Mouse (Mus musculus) kidney, adult 2 months (tissue): ENCODE measurements at regions not wholly inside any gene's neighbourhood (a gene's known extent, or its start where the extent isn't known, plus 50 kb on each side); places are given as distances from the start of the nearest gene placed in this dataset.

ENCODE experiments used
- CTCF ChIP-seq: fragments of 200-500 bp; conservative IDR thresholded peaks from 2 replicates; pipeline ENCODE4 v1.5.1; 2011; ENCODE audit warnings: low read depth, mild to moderate bottlenecking, control low read depth, low read length, moderate library complexity, mixed read lengths; ENCODE audit not compliant: insufficient read depth, insufficient read length
- POLR2A ChIP-seq: fragments of 200-500 bp; IDR thresholded peaks from one replicate; pipeline ENCODE4 v1.6.1; 2011; ENCODE audit warnings: low read depth, low read length, control low read depth

DNA sequence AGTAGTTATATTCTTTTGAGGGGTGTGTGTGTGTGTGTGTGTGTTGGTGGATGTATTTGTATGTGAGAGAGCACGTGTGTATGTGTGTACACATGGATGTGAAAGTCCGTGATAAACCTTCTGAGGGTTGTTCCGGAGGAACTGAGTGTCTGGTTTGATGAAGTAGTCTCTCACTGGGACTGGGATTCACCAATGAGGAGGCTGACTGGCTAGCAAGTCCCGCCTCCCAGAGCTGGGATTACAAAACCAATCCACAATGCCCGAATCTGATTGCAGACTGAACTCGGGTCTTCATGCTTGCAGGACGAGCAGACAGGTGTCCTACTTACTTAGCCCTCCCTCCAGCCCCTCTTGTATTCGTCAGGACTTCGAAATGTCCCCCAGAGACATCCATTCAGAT is 289.8 kb downstream of the Cbln4 start:
- no peak for TF ChIP-seq CTCF
- no peak for TF ChIP-seq POLR2A
